Mouse (Mus musculus): ENCODE results near the gene Susd6.

The Susd6 gene

GRCm38 (mm10) chr12:80839631-80840030, 49.3 kb downstream of the Susd6 start:
- no peak for DNase-seq

GRCm38 (mm10) chr12:80841618-80842017, 51.3 kb downstream of the Susd6 start:
- DNase-seq, result no peak

GRCm38 (mm10) chr12:80842609-80843008, 52.3 kb downstream of the Susd6 start:
- no peak for DNase-seq

GRCm38 (mm10) chr12:80843236-80843635, 52.9 kb downstream of the Susd6 start:
- DNase-seq, result no peak

GRCm38 (mm10) chr12:80843651-80844444, 53.5 kb downstream of the Susd6 start:
- no peak for DNase-seq

- DNase-seq, result no peak
Observed at GRCm38 (mm10) chr12:80845901-80846300, 55.6 kb downstream of the Susd6 start.

- no peak for DNase-seq
Observed at GRCm38 (mm10) chr12:80846861-80847268, 56.6 kb downstream of the Susd6 start.

GRCm38 (mm10) chr12:80852001-80852400, 61.7 kb downstream of the Susd6 start:
- DNase-seq, result no peak

GRCm38 (mm10) chr12:80853737-80854136, 63.4 kb downstream of the Susd6 start:
- DNase-seq, result no peak

GRCm38 (mm10) chr12:80854671-80855070, 64.4 kb downstream of the Susd6 start:
- DNase-seq, result no peak

GRCm38 (mm10) chr12:80855100-80855499, 64.8 kb downstream of the Susd6 start:
- DNase-seq, result no peak

GRCm38 (mm10) chr12:80855581-80855980, 65.3 kb downstream of the Susd6 start:
- DNase-seq, result no peak

- no peak for DNase-seq
Observed at GRCm38 (mm10) chr12:80857636-80858293, 67.5 kb downstream of the Susd6 start.

GRCm38 (mm10) chr12:80858307-80858706, 68.0 kb downstream of the Susd6 start:
- DNase-seq, result peak; percentile 58

- peak; percentile 31 for DNase-seq
Observed at GRCm38 (mm10) chr12:80861916-80862315, 71.6 kb downstream of the Susd6 start.

GRCm38 (mm10) chr12:80863370-80863769, 73.1 kb downstream of the Susd6 start:
- no peak for DNase-seq

GRCm38 (mm10) chr12:80865175-80865574, 74.9 kb downstream of the Susd6 start:
- no peak for DNase-seq

- no peak for DNase-seq
Observed at GRCm38 (mm10) chr12:80866023-80866422, 75.7 kb downstream of the Susd6 start.

GRCm38 (mm10) chr12:80867083-80867482, 76.8 kb downstream of the Susd6 start:
- no peak for DNase-seq

- no peak for DNase-seq
Observed at GRCm38 (mm10) chr12:80868401-80868800, 78.1 kb downstream of the Susd6 start.

- no peak for DNase-seq
Observed at GRCm38 (mm10) chr12:80877215-80878092, 87.1 kb downstream of the Susd6 start.

- no peak for DNase-seq
Observed at GRCm38 (mm10) chr12:80878093-80878430, 87.8 kb downstream of the Susd6 start.

- no peak for DNase-seq
Observed at GRCm38 (mm10) chr12:80878653-80879052, 88.3 kb downstream of the Susd6 start.
